Mouse (Mus musculus) ES-Bruce4 (cell line): ENCODE data around the gene Grm1.

ENCODE experiments used
- CTCF ChIP-seq: IDR thresholded peaks from one replicate; pipeline ENCODE4 v1.8.1; 2011; ENCODE audit warnings: low read depth, low read length
- EP300 ChIP-seq: IDR thresholded peaks from 2 replicates; pipeline ENCODE4 v1.6.1; 2011; ENCODE audit warnings: low read depth, low read length; ENCODE audit not compliant: insufficient read depth
- POLR2A ChIP-seq: IDR thresholded peaks from one replicate; pipeline ENCODE4 v1.8.1; 2011; ENCODE audit warnings: low read length; ENCODE audit not compliant: insufficient read depth

- TF ChIP-seq CTCF (no peak), POLR2A (no peak), EP300 (no peak)
These were observed 17.0 kb downstream of the Grm1 start for GRCm38 (mm10) chr10:11065136-11065535.
